Mouse (Mus musculus): Measurements from ENCODE around the gene Gdf15.

DNA sequence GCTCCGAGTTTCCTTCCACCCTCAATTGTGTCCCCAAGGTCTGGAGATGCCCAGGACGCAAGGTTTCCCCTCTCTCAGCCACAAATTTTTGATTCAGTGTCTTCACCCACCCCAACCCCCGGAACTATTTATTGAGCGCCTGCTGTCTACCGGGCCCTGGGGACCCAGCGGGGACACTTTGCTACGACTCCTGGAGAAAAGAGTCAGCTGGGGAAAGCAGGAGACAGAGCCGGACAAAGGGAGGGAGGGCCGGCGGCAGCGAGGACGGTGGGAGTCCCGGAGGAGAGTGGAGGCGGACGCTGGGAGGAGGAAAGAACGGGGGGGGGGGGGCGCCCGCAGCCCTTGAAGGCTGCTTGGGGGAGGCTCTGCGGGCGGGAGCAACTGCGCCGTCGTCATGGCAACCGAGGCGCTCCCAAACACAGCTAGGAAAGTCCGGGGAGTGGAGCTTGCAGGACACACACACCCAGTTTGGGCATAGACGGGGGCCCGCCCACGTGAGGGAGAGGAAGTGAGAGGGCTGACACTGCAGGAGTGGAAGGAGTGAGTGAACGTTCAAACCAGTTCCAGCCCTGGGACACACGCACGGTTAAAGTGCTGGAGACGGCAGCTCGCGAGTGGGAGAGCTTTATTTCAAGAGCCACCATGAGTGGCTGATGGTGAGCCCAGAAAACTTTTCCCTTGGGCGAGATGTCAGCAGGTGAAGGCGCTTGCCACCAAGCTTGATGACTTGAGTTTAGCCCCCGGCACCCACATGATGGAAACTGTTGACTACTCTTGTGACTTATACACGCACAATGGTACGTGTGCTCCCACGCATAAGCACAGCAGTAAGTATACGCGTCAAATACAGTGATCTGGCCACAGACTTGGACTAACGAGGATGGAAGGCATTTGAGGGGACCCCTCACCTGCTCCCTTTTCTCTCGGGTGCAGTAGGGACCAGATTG lies 22.1 kb downstream of the Gdf15 start:
- TF ChIP-seq CTCF (IDR thresholded peaks at IDR 0.05; ENCODE audit: extremely low read depth, insufficient read depth, insufficient read length, insufficient replicate concordance) (no peak), POLR2A (IDR thresholded peaks at IDR 0.05; ENCODE audit: low read depth, low read length) (no peak)

Measured in spleen, adult 2 months (tissue).